Comparison of ENCODE assay signal across 14 mouse cellular contexts in the genomic region with DNA sequence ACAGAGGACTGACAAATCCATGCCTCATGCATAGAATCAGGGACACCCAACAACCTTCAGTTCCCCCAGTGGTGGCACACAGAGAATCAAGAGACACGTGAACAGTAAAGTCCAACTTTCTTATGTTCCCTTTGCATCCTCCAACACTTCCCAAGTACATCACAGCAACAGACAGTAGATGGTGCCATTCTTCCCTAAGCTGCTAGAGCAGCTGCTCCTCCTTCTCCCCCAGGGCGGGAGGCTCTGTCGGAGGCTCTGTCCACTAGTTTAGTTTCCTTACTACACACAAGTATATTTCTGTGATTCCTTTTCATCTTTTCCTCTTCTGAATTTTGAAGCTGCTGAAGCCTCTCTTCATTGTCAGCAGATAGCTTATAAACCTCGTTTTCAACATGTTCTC.
A peak's percentile ranks its signal among the peaks of the same experiment; 100 is the strongest.
DNase-seq lines count a peak whose midpoint lies in the region; ATAC-seq and TF ChIP-seq lines count a peak whose summit lies in the region.
"Had no signal": no experiment of that assay in that cellular context is flagged by ENCODE, and none has a peak within 500 bp of the region (broad histone marks: within the 10 kb centered on the region; RNA-seq: fewer than 3 reads in every experiment).

No protein-coding gene starts in this region.

- intact Hi-C loops in left cerebral cortex, postnatal 4 days (cut with DNase I) = no loop called here

- no peak overlapping the region for H3K4me2 ChIP-seq in midbrain, postnatal 0 days (ENCODE audit: low read depth, low read length, poor library complexity, severe bottlenecking)
- H3K4me2 ChIP-seq: heart, embryonic 15.5 days; liver, embryonic 11.5 days; stomach, embryonic 15.5 days had no signal

- 28% methylated on average over 4 of the region's 4 CpGs for WGBS in midbrain, postnatal 0 days

- peak; percentile 68 for TF ChIP-seq CTCF in midbrain, postnatal 0 days (IDR thresholded peaks at IDR 0.05)

- H3K4me1 ChIP-seq in midbrain, postnatal 0 days (ENCODE audit: insufficient read depth, low read length) = no peaks in the 10 kb centered on the region
- H3K4me1 ChIP-seq: heart, embryonic 15.5 days; stomach, embryonic 15.5 days had no signal

- H3K36me3 ChIP-seq in midbrain, postnatal 0 days (ENCODE audit: insufficient read depth, low read length) = no peaks in the 10 kb centered on the region
- H3K36me3 ChIP-seq: heart, embryonic 15.5 days; stomach, embryonic 15.5 days had no signal

- H3K27me3 ChIP-seq in midbrain, postnatal 0 days (ENCODE audit: insufficient read depth, low read length) = no peaks in the 10 kb centered on the region
- H3K27me3 ChIP-seq: heart, embryonic 15.5 days; stomach, embryonic 15.5 days had no signal

- H3K9ac ChIP-seq in midbrain, postnatal 0 days (replicated peaks; ENCODE audit: low read length, poor library complexity, severe bottlenecking) = no peak overlapping the region
- H3K9ac ChIP-seq: heart, embryonic 15.5 days; stomach, embryonic 15.5 days had no signal

- H3K27ac ChIP-seq in midbrain, postnatal 0 days (ENCODE audit: low read depth, low read length) = no peak overlapping the region
- H3K27ac ChIP-seq: heart, embryonic 15.5 days; stomach, embryonic 15.5 days had no signal

- no peak overlapping the region for H3K4me3 ChIP-seq in midbrain, postnatal 0 days (ENCODE audit: low read depth, low read length)
- H3K4me3 ChIP-seq: heart, embryonic 15.5 days; stomach, embryonic 15.5 days had no signal

- DNase-seq in frontal cortex, postnatal 25 days (ENCODE audit: low spot score in 2 of 2) = no peak
- peak; percentile 3 for DNase-seq in left cerebral cortex, postnatal 4 days
- no peak for DNase-seq in left cerebral cortex, adult 18-20 months (ENCODE audit: low spot score in 2 of 2)
- DNase-seq in ZHBTc4 (ENCODE audit: low read depth, low spot score) = peak; percentile 15
- peak; percentile 42 for DNase-seq in midbrain, postnatal 0 days (ENCODE audit: low spot score)
- no peak for DNase-seq in gastrocnemius, adult 8-10 months (ENCODE audit: low spot score in 2 of 2)
- DNase-seq: adrenal gland, adult 2 months; cerebellum, postnatal 36 days; thymus, postnatal 36 days had no signal

- no peaks in the 10 kb centered on the region for H3K9me3 ChIP-seq in midbrain, postnatal 0 days (ENCODE audit: low read length)
- H3K9me3 ChIP-seq: heart, embryonic 15.5 days; stomach, embryonic 15.5 days had no signal

- peak; percentile 92 for ATAC-seq in frontal cortex, adult (ENCODE audit: low TSS enrichment)
- no peak for ATAC-seq in midbrain, postnatal 0 days (ENCODE audit: low FRiP score)
- ATAC-seq in cerebellum, adult (ENCODE audit: insufficient number of reproducible peaks, low FRiP score, low TSS enrichment) = no peak

Comparison
In these comparisons a context has a peak if more than half of its experiments do, and no peak if none do; other contexts are left out.
1. DNase-seq: peak in left cerebral cortex, postnatal 4 days (single experiment), ZHBTc4 (single experiment) and midbrain, postnatal 0 days (single experiment); none in frontal cortex, postnatal 25 days (0 of 2), left cerebral cortex, adult 18-20 months (0 of 2) and gastrocnemius, adult 8-10 months (0 of 2).